Mouse (Mus musculus): ENCODE measurements around the gene Tfrc.

Gene Tfrc

GRCm38 (mm10) chr16:32650461-32650860 is 41.7 kb downstream of the Tfrc start:
- DNase-seq (ENCODE audit: low read depth): no peak

- DNase-seq (ENCODE audit: low read depth): no peak
Measured at GRCm38 (mm10) chr16:32650974-32651618, 42.4 kb downstream of the Tfrc start.

- no peak for DNase-seq (ENCODE audit: low read depth)
Measured at GRCm38 (mm10) chr16:32654071-32654733, 45.5 kb downstream of the Tfrc start.

- DNase-seq (ENCODE audit: low read depth): no peak
Measured at GRCm38 (mm10) chr16:32655534-32655933, 46.8 kb downstream of the Tfrc start.

- DNase-seq (ENCODE audit: low read depth): no peak
Measured at GRCm38 (mm10) chr16:32656321-32656720, 47.6 kb downstream of the Tfrc start.

- DNase-seq (ENCODE audit: low read depth): no peak
Measured at GRCm38 (mm10) chr16:32656794-32657193, 48.1 kb downstream of the Tfrc start.

- no peak for DNase-seq (ENCODE audit: low read depth)
Measured at GRCm38 (mm10) chr16:32657498-32658250, 49.0 kb downstream of the Tfrc start.

GRCm38 (mm10) chr16:32658743-32659171 is 50.0 kb downstream of the Tfrc start:
- DNase-seq (ENCODE audit: low read depth): no peak

- no peak for DNase-seq (ENCODE audit: low read depth)
Measured at GRCm38 (mm10) chr16:32659385-32659784, 50.7 kb downstream of the Tfrc start.

- no peak for DNase-seq (ENCODE audit: low read depth)
Measured at GRCm38 (mm10) chr16:32660095-32660494, 51.4 kb downstream of the Tfrc start.

GRCm38 (mm10) chr16:32660557-32661321 is 52.0 kb downstream of the Tfrc start:
- DNase-seq (ENCODE audit: low read depth): no peak

- DNase-seq (ENCODE audit: low read depth): no peak
Measured at GRCm38 (mm10) chr16:32661493-32661921, 52.8 kb downstream of the Tfrc start.

- DNase-seq (ENCODE audit: low read depth): no peak
Measured at GRCm38 (mm10) chr16:32662372-32662771, 53.7 kb downstream of the Tfrc start.

GRCm38 (mm10) chr16:32663231-32663858 is 54.6 kb downstream of the Tfrc start:
- no peak for DNase-seq (ENCODE audit: low read depth)

GRCm38 (mm10) chr16:32664211-32664610 is 55.5 kb downstream of the Tfrc start:
- DNase-seq (ENCODE audit: low read depth): no peak

GRCm38 (mm10) chr16:32665851-32666665 is 57.3 kb downstream of the Tfrc start:
- DNase-seq (ENCODE audit: low read depth): no peak

- no peak for DNase-seq (ENCODE audit: low read depth)
Measured at GRCm38 (mm10) chr16:32666671-32667551, 58.2 kb downstream of the Tfrc start.

- no peak for DNase-seq (ENCODE audit: low read depth)
Measured at GRCm38 (mm10) chr16:32667552-32667872, 58.8 kb downstream of the Tfrc start.

GRCm38 (mm10) chr16:32668030-32668429 is 59.3 kb downstream of the Tfrc start:
- DNase-seq (ENCODE audit: low read depth): no peak

GRCm38 (mm10) chr16:32668472-32668871 is 59.8 kb downstream of the Tfrc start:
- no peak for DNase-seq (ENCODE audit: low read depth)
